Mouse (Mus musculus): Measurements from ENCODE around the gene Pax3. TPM values are rescaled to one million over a fixed set of nuclear protein-coding genes. Genes with fewer than 3 reads are reported as not detected.

Pax3 gene
- total RNA-seq (2014; rRNA removed; ENCODE audit: low replicate concordance): not detected in 2 replicates
- 0.04 and 0.05 TPM in 2 replicates for polyA plus RNA-seq (2015; fragmentation: Nextera tagmentation; extraction: Ambion mirVana)

- no peaks in the 10 kb centered on the region for H3K9me3 ChIP-seq (replicated peaks; ENCODE audit: control insufficient read depth, low read length)
- no peaks in the 10 kb centered on the region for H3K36me3 ChIP-seq (replicated peaks; ENCODE audit: control insufficient read depth, insufficient read depth, low read length)
- under 1% methylated on average over 37 of the region's 37 CpGs for WGBS
- peaks cover 7% of the 10 kb centered on the region; the same call in 1 of the 2 replicates for H3K4me1 ChIP-seq (ENCODE audit: control insufficient read depth, insufficient read depth)
- DNase-seq (ENCODE audit: low spot score): no peak
- H3K27me3 ChIP-seq (ENCODE audit: control insufficient read depth, insufficient read depth, low read length): peaks cover 100% of the 10 kb centered on the region
- H3K27ac ChIP-seq (ENCODE audit: low read depth): no peak within 1 kb of the TSS
- TF ChIP-seq CTCF (IDR thresholded peaks at IDR 0.05; ENCODE audit: low read depth) (no peak), EP300 (IDR thresholded peaks at IDR 0.05; ENCODE audit: low read depth) (no peak)
- peak within 1 kb of the TSS; percentile 56 for H3K4me2 ChIP-seq (ENCODE audit: low read depth, low read length)
- no peak; the same call in 1 of the 2 replicates for ATAC-seq (ENCODE audit: insufficient read depth, low read depth)
- peak within 1 kb of the TSS; percentile 36 for H3K4me3 ChIP-seq (ENCODE audit: low read depth, low read length)
- H3K9ac ChIP-seq (replicated peaks; ENCODE audit: low read depth, low read length): no peak within 1 kb of the TSS
Measured at GRCm38 (mm10) chr1:78196751-78197311, at the start of gene Pax3. Gene Pax3 (minus strand): TSS chr1:78197134.

DNA sequence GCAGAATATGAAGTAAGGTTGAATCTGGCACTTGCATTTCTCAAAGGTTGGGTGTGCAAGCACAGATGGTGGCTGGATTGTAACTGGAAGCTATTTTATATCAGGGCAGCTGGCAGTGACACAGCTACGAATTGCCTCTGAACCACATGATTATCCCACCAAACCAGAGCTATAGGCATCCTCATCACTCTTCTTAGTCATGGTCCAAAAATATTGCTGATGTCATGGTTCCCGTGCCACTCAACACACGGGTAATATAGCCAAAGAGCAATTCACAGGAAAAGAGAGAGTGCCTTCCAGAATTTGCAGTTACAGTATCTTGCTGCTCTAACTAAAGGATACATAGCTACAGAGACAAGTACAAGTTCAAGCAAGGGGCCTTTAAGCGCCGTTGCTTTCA is 37.4 kb upstream of the Pax3 start:
- H3K4me2 ChIP-seq (ENCODE audit: low read depth, low read length): no peak overlapping the region
- H3K4me1 ChIP-seq (ENCODE audit: control insufficient read depth, insufficient read depth): no peaks in the 10 kb centered on the region
- no peaks in the 10 kb centered on the region for H3K27me3 ChIP-seq (ENCODE audit: control insufficient read depth, insufficient read depth, low read length)
- H3K4me3 ChIP-seq (ENCODE audit: low read depth, low read length): no peak overlapping the region
- H3K9ac ChIP-seq (replicated peaks; ENCODE audit: low read depth, low read length): no peak overlapping the region
- ATAC-seq (ENCODE audit: insufficient read depth, low read depth): no peak
- H3K36me3 ChIP-seq (replicated peaks; ENCODE audit: control insufficient read depth, insufficient read depth, low read length): no peaks in the 10 kb centered on the region
- 57% methylated on average over 5 of the region's 5 CpGs for WGBS
- no peak overlapping the region for H3K27ac ChIP-seq (ENCODE audit: low read depth)
- no peak for DNase-seq (ENCODE audit: low spot score)
- TF ChIP-seq EP300 (IDR thresholded peaks at IDR 0.05; ENCODE audit: low read depth): no peak
- TF ChIP-seq CTCF (IDR thresholded peaks at IDR 0.05; ENCODE audit: low read depth): no peak
- H3K9me3 ChIP-seq (replicated peaks; ENCODE audit: control insufficient read depth, low read length): no peaks in the 10 kb centered on the region

GRCm38 (mm10) chr1:78231901-78232546 is 35.1 kb upstream of the Pax3 start:
- no peak overlapping the region for H3K9ac ChIP-seq (replicated peaks; ENCODE audit: low read depth, low read length)
- no peaks in the 10 kb centered on the region for H3K9me3 ChIP-seq (replicated peaks; ENCODE audit: control insufficient read depth, low read length)
- no peak overlapping the region for H3K4me2 ChIP-seq (ENCODE audit: low read depth, low read length)
- H3K27ac ChIP-seq (ENCODE audit: low read depth): no peak overlapping the region
- H3K4me3 ChIP-seq (ENCODE audit: low read depth, low read length): no peak overlapping the region
- no peak for TF ChIP-seq CTCF (IDR thresholded peaks at IDR 0.05; ENCODE audit: low read depth)
- TF ChIP-seq EP300 (IDR thresholded peaks at IDR 0.05; ENCODE audit: low read depth): no peak
- WGBS: 68% methylated on average over 10 of the region's 10 CpGs
- no peaks in the 10 kb centered on the region for H3K36me3 ChIP-seq (replicated peaks; ENCODE audit: control insufficient read depth, insufficient read depth, low read length)
- no peaks in the 10 kb centered on the region for H3K4me1 ChIP-seq (ENCODE audit: control insufficient read depth, insufficient read depth)
- DNase-seq (ENCODE audit: low spot score): no peak
- ATAC-seq (ENCODE audit: insufficient read depth, low read depth): no peak
- H3K27me3 ChIP-seq (ENCODE audit: control insufficient read depth, insufficient read depth, low read length): no peaks in the 10 kb centered on the region

GRCm38 (mm10) chr1:78229801-78230200 is 32.9 kb upstream of the Pax3 start:
- Histone ChIP-seq H3K4me2 (ENCODE audit: low read depth, low read length) (no peak overlapping the region), H3K36me3 (replicated peaks; ENCODE audit: control insufficient read depth, insufficient read depth, low read length) (no peaks in the 10 kb centered on the region), H3K4me3 (ENCODE audit: low read depth, low read length) (no peak overlapping the region), H3K9me3 (replicated peaks; ENCODE audit: control insufficient read depth, low read length) (no peaks in the 10 kb centered on the region), H3K9ac (replicated peaks; ENCODE audit: low read depth, low read length) (no peak overlapping the region), H3K4me1 (ENCODE audit: control insufficient read depth, insufficient read depth) (no peaks in the 10 kb centered on the region), H3K27me3 (ENCODE audit: control insufficient read depth, insufficient read depth, low read length) (no peaks in the 10 kb centered on the region), H3K27ac (ENCODE audit: low read depth) (no peak overlapping the region)
- no peak for DNase-seq (ENCODE audit: low spot score)
- TF ChIP-seq CTCF (IDR thresholded peaks at IDR 0.05; ENCODE audit: low read depth): no peak
- no peak for TF ChIP-seq EP300 (IDR thresholded peaks at IDR 0.05; ENCODE audit: low read depth)
- ATAC-seq (ENCODE audit: insufficient read depth, low read depth): no peak

GRCm38 (mm10) chr1:78228771-78229170 is 31.8 kb upstream of the Pax3 start:
- no peak overlapping the region for H3K9ac ChIP-seq (replicated peaks; ENCODE audit: low read depth, low read length)
- no peak overlapping the region for H3K27ac ChIP-seq (ENCODE audit: low read depth)
- no peak overlapping the region for H3K4me3 ChIP-seq (ENCODE audit: low read depth, low read length)
- ATAC-seq (ENCODE audit: insufficient read depth, low read depth) (no peak), DNase-seq (ENCODE audit: low spot score) (no peak)
- TF ChIP-seq CTCF (IDR thresholded peaks at IDR 0.05; ENCODE audit: low read depth): no peak
- no peak for TF ChIP-seq EP300 (IDR thresholded peaks at IDR 0.05; ENCODE audit: low read depth)
- H3K4me2 ChIP-seq (ENCODE audit: low read depth, low read length): no peak overlapping the region
- H3K36me3 ChIP-seq (replicated peaks; ENCODE audit: control insufficient read depth, insufficient read depth, low read length): no peaks in the 10 kb centered on the region
- H3K4me1 ChIP-seq (ENCODE audit: control insufficient read depth, insufficient read depth): no peaks in the 10 kb centered on the region
- no peaks in the 10 kb centered on the region for H3K9me3 ChIP-seq (replicated peaks; ENCODE audit: control insufficient read depth, low read length)
- H3K27me3 ChIP-seq (ENCODE audit: control insufficient read depth, insufficient read depth, low read length): no peaks in the 10 kb centered on the region
- WGBS: 59% methylated on average over 5 of the region's 5 CpGs

Data from heart, postnatal 0 days (tissue).